Mouse (Mus musculus) bone marrow, adult 2 months (tissue): ENCODE data around the gene Soat2.

Source experiments
- CTCF ChIP-seq: fragments of 200-500 bp; IDR thresholded peaks from 2 replicates; pipeline ENCODE4 v1.5.1; 2011; ENCODE audit warnings: low read length, control low read depth; ENCODE audit not compliant: control insufficient read depth, insufficient read depth
- POLR2A ChIP-seq: fragments of 200-500 bp; IDR thresholded peaks from 2 replicates; pipeline ENCODE4 v1.6.1; 2011; ENCODE audit warnings: low read depth, mild to moderate bottlenecking, control low read depth, low read length, borderline replicate concordance; ENCODE audit not compliant: control insufficient read depth

DNA sequence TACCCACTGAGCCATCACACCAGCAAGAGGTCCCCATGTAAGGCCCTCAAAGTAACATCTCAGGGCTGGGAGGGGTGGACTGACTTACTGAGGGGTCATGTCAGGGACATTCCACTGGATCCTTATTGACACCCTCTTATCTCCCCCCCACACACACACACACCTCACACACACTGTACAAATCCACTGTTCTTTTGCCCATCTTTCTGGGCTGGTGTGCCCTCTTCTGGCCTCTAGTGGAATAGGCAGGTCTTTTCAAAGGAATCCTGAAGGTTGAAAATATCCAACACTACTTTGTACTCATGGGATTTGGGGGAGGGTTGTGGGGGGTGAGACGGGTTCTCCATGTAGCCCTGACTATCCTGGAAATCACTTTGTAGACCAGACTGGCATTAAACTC lies 3.4 kb upstream of the Soat2 start:
- TF ChIP-seq POLR2A (no peak), CTCF (peak; percentile 37; the same call in 1 of the 2 replicates)
